Mouse (Mus musculus) kidney, embryonic 14.5 days (tissue): ENCODE data around the gene Fxn. TPM values are rescaled to one million over a fixed set of nuclear protein-coding genes. Genes with fewer than 3 reads are reported as not detected.
"Not testable (repeated sequence)": the region's sequence is repeated elsewhere in the genome, so short reads cannot be mapped to it uniquely, and the experiment has no call there.

Source experiments
- ATAC-seq: fragments of 200-750 bp; cut with Nextera tagmentation; 2 replicates; pipeline ENCODE4 v1.8.0; 2017; ENCODE audit warnings: moderate number of reproducible peaks, mild to moderate bottlenecking, moderate TSS enrichment, moderate library complexity; ENCODE audit not compliant: low FRiP score, low TSS enrichment
- H3K27ac ChIP-seq: fragments of 300-500 bp; sonication (generic); 2 replicates; pipeline ENCODE4 v1.5.1; 2014; ENCODE audit warnings: low read depth, mild to moderate bottlenecking, low read length, moderate library complexity, mixed read lengths
- H3K27me3 ChIP-seq: fragments of 300-500 bp; sonication (generic); 2 replicates; pipeline ENCODE4 v1.6.1; 2014; ENCODE audit warnings: mild to moderate bottlenecking, low read length; ENCODE audit not compliant: control insufficient read depth, insufficient read depth
- H3K36me3 ChIP-seq: fragments of 300-500 bp; sonication (generic); 2 replicates; pipeline ENCODE4 v1.6.1; 2014; ENCODE audit warnings: low read length, mixed read lengths; ENCODE audit not compliant: control insufficient read depth, insufficient read depth
- H3K4me1 ChIP-seq: fragments of 300-500 bp; sonication (generic); 2 replicates; pipeline ENCODE4 v1.6.1; 2014; ENCODE audit warnings: low read length, mixed read lengths; ENCODE audit not compliant: control insufficient read depth, insufficient read depth
- H3K4me2 ChIP-seq: fragments of 300-500 bp; sonication (generic); replicated peaks from 2 replicates; pipeline ENCODE4 v1.6.1; 2014; ENCODE audit warnings: low read depth, mild to moderate bottlenecking, low read length
- H3K4me3 ChIP-seq: fragments of 300-500 bp; sonication (generic); 2 replicates; pipeline ENCODE4 v1.5.1; 2014; ENCODE audit warnings: mild to moderate bottlenecking, low read length
- H3K9ac ChIP-seq: fragments of 300-500 bp; sonication (generic); 2 replicates; pipeline ENCODE4 v1.6.1; 2014; ENCODE audit warnings: low read depth, mild to moderate bottlenecking, low read length, moderate library complexity
- H3K9me3 ChIP-seq: fragments of 300-500 bp; sonication (generic); 2 replicates; pipeline ENCODE4 v1.6.1; 2016; ENCODE audit warnings: low read length; ENCODE audit not compliant: control insufficient read depth
- WGBS: fragments of 180-500 bp; shearing (Covaris S2); extraction: QIAGEN DNeasy Blood & Tissue Kit; methylation state at CpG from one replicate; pipeline ENCODE4 v1.1.7; 2014; 5-methylcytosine and 5-hydroxymethylcytosine counted together
- polyA plus RNA-seq: library from polyadenylated mRNA; unstranded; fragments of >200 nt; fragmentation: Nextera tagmentation; extraction: Ambion mirVana; gene quantifications from 2 replicates; pipeline ENCODE4 v1.2.1, GENCODE M21; 2014

The Fxn gene
- polyA plus RNA-seq, 1 experiment from 2014 or later = 62.0 TPM

GRCm38 (mm10) chr19:24241271-24241670 is 39.1 kb downstream of the Fxn start:
- WGBS = 55% methylated on average over 8 of the region's 8 CpGs
- no peak for ATAC-seq
- Histone ChIP-seq H3K4me3 (no peak overlapping the region), H3K9me3 (no peaks in the 10 kb centered on the region), H3K27ac (peak overlapping the region; percentile 71; the same call in 1 of the 2 replicates), H3K36me3 (no peaks in the 10 kb centered on the region), H3K9ac (no peak overlapping the region), H3K4me1 (peaks cover 17% of the 10 kb centered on the region), H3K27me3 (no peaks in the 10 kb centered on the region), H3K4me2 (no peak overlapping the region)

DNA sequence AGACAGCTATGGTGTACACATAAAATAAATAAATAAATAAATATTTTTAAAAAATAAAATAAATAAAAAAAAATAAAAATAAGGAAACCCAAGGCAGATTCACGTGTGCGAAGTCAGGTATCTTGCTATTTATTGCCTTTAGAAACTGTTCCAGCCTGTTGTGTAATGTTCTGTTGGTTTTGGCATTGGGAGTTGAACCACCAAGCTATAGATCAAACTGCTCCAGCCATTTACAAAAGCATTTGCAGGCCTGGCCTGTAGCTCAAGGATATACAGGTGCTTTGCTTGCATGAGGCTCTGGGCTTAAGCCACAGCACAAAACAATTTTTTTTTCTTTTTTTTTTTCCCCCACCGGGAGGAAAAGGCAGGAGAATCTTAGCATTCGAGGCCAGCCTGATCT is 42.4 kb downstream of the Fxn start:
- H3K4me3 ChIP-seq = no peak overlapping the region
- peaks cover 17% of the 10 kb centered on the region for H3K4me1 ChIP-seq
- no peak for ATAC-seq
- no peak overlapping the region for H3K27ac ChIP-seq
- H3K9me3 ChIP-seq = no peaks in the 10 kb centered on the region
- H3K9ac ChIP-seq = no peak overlapping the region
- H3K36me3 ChIP-seq = no peaks in the 10 kb centered on the region
- H3K27me3 ChIP-seq = no peaks in the 10 kb centered on the region
- WGBS = 68% methylated on average over 4 of the region's 4 CpGs
- no peak overlapping the region for H3K4me2 ChIP-seq

GRCm38 (mm10) chr19:24232356-24232755 is 48.0 kb downstream of the Fxn start:
- H3K27me3 ChIP-seq, H3K36me3 ChIP-seq, H3K4me2 ChIP-seq, H3K27ac ChIP-seq, H3K4me1 ChIP-seq, H3K9me3 ChIP-seq, ATAC-seq, H3K4me3 ChIP-seq, H3K9ac ChIP-seq: not testable (repeated sequence)
- 97% methylated on average over 1 of the region's 1 CpGs for WGBS

DNA sequence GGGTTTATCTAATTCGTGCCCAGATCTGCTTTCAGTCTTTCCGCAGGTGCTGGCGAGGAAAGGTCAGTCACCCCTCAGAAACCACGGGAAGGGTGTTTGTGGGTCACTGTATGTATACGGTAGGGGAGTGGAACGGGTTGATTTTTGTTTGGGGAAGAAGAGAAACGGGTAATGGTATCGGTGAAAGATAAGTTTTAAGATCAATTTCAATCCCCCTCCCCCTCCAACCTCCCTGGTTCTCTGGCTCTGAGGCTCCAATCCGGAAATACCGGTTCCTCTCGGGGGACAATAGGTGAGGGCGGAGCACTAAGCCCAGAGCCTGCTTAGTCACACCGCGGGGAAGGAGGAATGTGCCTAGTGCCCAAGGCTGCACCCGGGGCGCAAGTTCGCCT is 55.1 kb downstream of the Fxn start:
- peaks cover 12% of the 10 kb centered on the region for H3K4me1 ChIP-seq
- 2% methylated on average over 17 of the region's 17 CpGs for WGBS
- peak overlapping the region; percentile 89; the same call in 1 of the 2 replicates for H3K27ac ChIP-seq
- H3K9me3 ChIP-seq = no peaks in the 10 kb centered on the region
- H3K27me3 ChIP-seq = no peaks in the 10 kb centered on the region
- H3K4me3 ChIP-seq = peak overlapping the region; percentile 63
- peak overlapping the region; percentile 72; the same call in 1 of the 2 replicates for H3K9ac ChIP-seq
- H3K36me3 ChIP-seq = no peaks in the 10 kb centered on the region
- peak; percentile 63 for ATAC-seq
- H3K4me2 ChIP-seq = peak overlapping the region; percentile 82

DNA sequence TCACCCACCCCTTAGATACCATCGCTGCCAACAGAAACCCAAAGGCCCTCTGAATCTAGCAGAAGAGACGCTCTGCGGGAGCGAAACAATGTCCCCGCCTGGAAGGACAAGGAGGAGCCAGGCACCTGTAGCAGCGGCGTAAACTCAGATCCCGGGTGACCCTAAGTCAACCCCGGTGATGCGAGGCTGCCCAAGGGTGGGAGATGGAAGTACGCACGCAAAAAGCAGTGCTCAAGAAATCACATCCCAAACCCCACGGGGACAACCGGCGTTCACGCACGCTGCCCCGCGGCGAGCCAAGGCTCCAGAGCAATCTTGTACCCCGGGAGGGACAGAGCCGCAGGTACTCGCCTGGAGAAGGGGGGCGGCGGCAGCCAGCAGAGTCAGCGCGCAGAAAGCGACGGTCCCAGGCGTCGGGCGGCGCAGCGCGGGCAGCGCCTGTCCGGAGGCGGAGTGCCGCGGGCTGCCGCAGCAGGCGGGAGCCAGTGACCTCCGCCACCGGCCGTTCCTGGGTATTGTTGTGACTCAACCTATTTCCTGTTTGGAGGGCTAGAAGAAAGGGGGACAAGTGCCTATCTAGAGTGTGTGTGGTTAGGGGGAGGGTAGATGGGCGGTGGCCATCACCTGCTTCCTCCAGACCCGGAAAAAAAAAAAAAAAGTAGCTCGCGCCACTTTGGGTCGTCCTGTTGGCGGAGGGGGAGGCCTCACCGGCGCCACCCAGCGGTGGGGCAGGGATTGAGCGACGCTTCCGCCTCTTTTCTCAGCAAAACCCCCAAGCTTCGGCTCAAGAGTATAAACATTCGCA is 55.7 kb downstream of the Fxn start, which contains the start of gene Tjp2:
Tjp2 (minus strand) TSS at position 531 of the 805 bp plus-strand sequence.
- Histone ChIP-seq H3K27me3 (no peaks in the 10 kb centered on the region), H3K4me3 (peak within 1 kb of the TSS; percentile 63), H3K9ac (peak within 1 kb of the TSS; percentile 72), H3K4me1 (peaks cover 12% of the 10 kb centered on the region), H3K27ac (peak within 1 kb of the TSS; percentile 89), H3K4me2 (peak within 1 kb of the TSS; percentile 82), H3K9me3 (no peaks in the 10 kb centered on the region), H3K36me3 (no peaks in the 10 kb centered on the region)
- under 1% methylated on average over 59 of the region's 59 CpGs for WGBS
- ATAC-seq = peak; percentile 69

DNA sequence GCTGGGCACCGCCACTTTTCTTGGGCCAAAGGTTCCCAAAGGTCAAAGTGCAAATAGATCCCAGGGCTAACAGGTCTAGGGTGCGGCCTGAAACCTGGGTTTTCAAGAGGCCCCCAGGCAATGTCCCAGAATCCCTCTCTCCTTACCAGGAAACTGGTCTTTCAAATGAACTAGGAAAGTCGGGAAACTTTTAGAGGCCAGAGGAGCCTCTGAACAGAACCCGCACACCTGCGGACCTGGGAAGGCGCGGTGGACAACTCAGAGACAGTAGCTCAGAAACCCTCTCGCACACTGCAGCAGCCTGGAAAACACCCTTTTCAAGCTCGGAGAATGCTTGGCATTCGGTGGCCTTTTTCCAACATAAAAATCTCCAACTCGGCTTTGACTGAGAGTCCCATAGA is 56.6 kb downstream of the Fxn start:
- Histone ChIP-seq H3K36me3 (no peaks in the 10 kb centered on the region), H3K4me1 (peaks cover 12% of the 10 kb centered on the region), H3K9me3 (no peaks in the 10 kb centered on the region), H3K4me2 (peak overlapping the region; percentile 82), H3K27me3 (no peaks in the 10 kb centered on the region), H3K4me3 (peak overlapping the region; percentile 63), H3K27ac (peak overlapping the region; percentile 89; the same call in 1 of the 2 replicates), H3K9ac (peak overlapping the region; percentile 72)
- 0 out of 2 replicates have a peak, but pooled peaks have one; percentile 1 for ATAC-seq
- 17% methylated on average over 11 of the region's 11 CpGs for WGBS

DNA sequence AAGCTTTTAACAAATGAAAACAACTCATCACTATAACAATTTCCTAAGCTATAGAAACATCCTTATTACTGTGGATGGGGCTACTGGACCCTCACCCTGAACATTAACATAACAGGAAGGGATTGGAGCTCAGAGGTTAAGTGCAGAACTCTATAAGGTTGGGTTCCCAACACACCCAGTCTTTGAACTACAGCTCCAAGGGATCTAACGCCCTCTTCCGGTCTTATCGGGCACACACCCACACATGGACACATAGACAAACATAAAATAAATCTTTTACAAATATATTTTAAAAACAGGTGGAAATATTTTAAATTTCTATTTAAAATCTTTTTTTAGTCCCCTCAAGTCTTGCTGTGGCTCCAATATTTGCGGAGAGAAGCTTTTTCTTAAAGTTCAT is 59.0 kb downstream of the Fxn start:
- WGBS = 63% methylated on average over 4 of the region's 4 CpGs
- no peak overlapping the region for H3K4me3 ChIP-seq
- H3K36me3 ChIP-seq = no peaks in the 10 kb centered on the region
- no peak overlapping the region for H3K9ac ChIP-seq
- no peaks in the 10 kb centered on the region for H3K9me3 ChIP-seq
- peaks cover 12% of the 10 kb centered on the region for H3K4me1 ChIP-seq
- H3K4me2 ChIP-seq = no peak overlapping the region; the same call in 1 of the 2 replicates
- H3K27ac ChIP-seq = no peak overlapping the region; the same call in 1 of the 2 replicates
- H3K27me3 ChIP-seq = no peaks in the 10 kb centered on the region
- no peak for ATAC-seq

DNA sequence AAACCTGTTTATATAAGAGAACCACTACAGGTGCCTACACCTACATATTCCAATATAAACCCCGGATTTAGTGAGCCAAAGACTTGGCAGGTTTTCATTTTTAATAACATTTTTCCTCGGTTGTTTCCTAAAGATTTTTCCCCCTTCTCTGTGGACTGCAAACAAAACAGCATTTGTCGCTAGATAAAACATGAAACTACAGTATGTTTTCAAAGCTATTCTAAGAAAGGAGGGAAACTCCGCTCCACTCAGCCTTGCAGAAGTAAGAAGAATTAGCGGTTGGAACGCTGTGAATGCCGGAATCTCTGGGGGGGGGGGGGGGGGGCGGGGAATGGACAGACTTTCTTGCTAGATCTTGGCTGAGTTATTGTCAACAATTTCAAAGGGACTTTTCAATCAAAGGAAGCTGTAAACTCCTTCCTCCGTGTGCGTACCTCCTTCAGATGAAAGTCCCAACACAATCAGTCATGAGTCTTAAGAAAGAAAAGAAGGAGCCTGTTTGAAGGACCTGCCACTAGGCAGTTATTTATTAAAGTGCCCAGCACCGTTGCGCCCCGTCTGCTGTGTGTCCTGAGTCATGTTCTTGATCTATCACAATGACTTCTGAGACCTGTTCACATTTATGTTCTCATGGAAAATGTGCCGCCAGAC is 59.5 kb downstream of the Fxn start:
- Histone ChIP-seq H3K9ac (no peak overlapping the region), H3K4me3 (no peak overlapping the region), H3K36me3 (no peaks in the 10 kb centered on the region), H3K27ac (peak overlapping the region; percentile 3; the same call in 1 of the 2 replicates), H3K27me3 (no peaks in the 10 kb centered on the region), H3K9me3 (no peaks in the 10 kb centered on the region), H3K4me2 (peak overlapping the region; percentile 15; the same call in 1 of the 2 replicates), H3K4me1 (peaks cover 11% of the 10 kb centered on the region)
- WGBS = 18% methylated on average over 14 of the region's 14 CpGs
- no peak for ATAC-seq

- Histone ChIP-seq H3K9me3 (no peaks in the 10 kb centered on the region), H3K9ac (no peak overlapping the region), H3K4me2 (no peak overlapping the region), H3K4me3 (no peak overlapping the region), H3K4me1 (peaks cover 8% of the 10 kb centered on the region; the same call in 1 of the 2 replicates), H3K27ac (0 out of 2 replicates have a peak overlapping the region, but pooled peaks have one; percentile 2), H3K36me3 (no peaks in the 10 kb centered on the region), H3K27me3 (no peaks in the 10 kb centered on the region)
- WGBS = 43% methylated on average over 9 of the region's 9 CpGs
- ATAC-seq = no peak
Measured at GRCm38 (mm10) chr19:24219011-24219410, 61.4 kb downstream of the Fxn start.
